Mouse (Mus musculus) ZHBTc4 (cell line): ENCODE measurements around the gene Six4.

Source experiments
- DNase-seq: peaks from one replicate; pipeline ENCODE4 v3.0.0-alpha.2; 2011; ENCODE audit warnings: low read depth, low spot score

The Six4 gene

GRCm38 (mm10) chr12:73088500-73088899, 24.8 kb downstream of the Six4 start:
- DNase-seq = peak; percentile 39

GRCm38 (mm10) chr12:73087086-73087485, 26.2 kb downstream of the Six4 start:
- DNase-seq = peak; percentile 58

GRCm38 (mm10) chr12:73085739-73086630, 27.3 kb downstream of the Six4 start:
- peak; percentile 97 for DNase-seq

- DNase-seq = no peak
Measured at GRCm38 (mm10) chr12:73083773-73084172, 29.5 kb downstream of the Six4 start.

- DNase-seq = peak; percentile 62
Measured at GRCm38 (mm10) chr12:73081828-73082227, 31.4 kb downstream of the Six4 start.

GRCm38 (mm10) chr12:73060805-73061410, 52.3 kb downstream of the Six4 start:
- DNase-seq = no peak

GRCm38 (mm10) chr12:73057492-73057891, 55.8 kb downstream of the Six4 start:
- DNase-seq = no peak

- no peak for DNase-seq
Measured at GRCm38 (mm10) chr12:73055451-73055850, 57.8 kb downstream of the Six4 start.

- DNase-seq = no peak
Measured at GRCm38 (mm10) chr12:73054576-73055185, 58.6 kb downstream of the Six4 start.

- DNase-seq = peak; percentile 92
Measured at GRCm38 (mm10) chr12:73053668-73054241, 59.5 kb downstream of the Six4 start, which contains the start of gene Six1. TSS of gene Six1 (minus strand) at chr12:73053887.

GRCm38 (mm10) chr12:73052651-73053591, 60.3 kb downstream of the Six4 start:
- peak; percentile 54 for DNase-seq

- no peak for DNase-seq
Measured at GRCm38 (mm10) chr12:73052036-73052650, 61.1 kb downstream of the Six4 start.

GRCm38 (mm10) chr12:73050811-73051580, 62.3 kb downstream of the Six4 start:
- no peak for DNase-seq

GRCm38 (mm10) chr12:73050305-73050704, 63.0 kb downstream of the Six4 start:
- DNase-seq = no peak
